Mouse (Mus musculus): ENCODE results near the gene Smtnl2.
A peak's percentile ranks its signal among the peaks of the same experiment; 100 is the strongest.
"Not testable (repeated sequence)": the region's sequence is repeated elsewhere in the genome, so short reads cannot be mapped to it uniquely, and the experiment has no call there.

Smtnl2 gene

DNA sequence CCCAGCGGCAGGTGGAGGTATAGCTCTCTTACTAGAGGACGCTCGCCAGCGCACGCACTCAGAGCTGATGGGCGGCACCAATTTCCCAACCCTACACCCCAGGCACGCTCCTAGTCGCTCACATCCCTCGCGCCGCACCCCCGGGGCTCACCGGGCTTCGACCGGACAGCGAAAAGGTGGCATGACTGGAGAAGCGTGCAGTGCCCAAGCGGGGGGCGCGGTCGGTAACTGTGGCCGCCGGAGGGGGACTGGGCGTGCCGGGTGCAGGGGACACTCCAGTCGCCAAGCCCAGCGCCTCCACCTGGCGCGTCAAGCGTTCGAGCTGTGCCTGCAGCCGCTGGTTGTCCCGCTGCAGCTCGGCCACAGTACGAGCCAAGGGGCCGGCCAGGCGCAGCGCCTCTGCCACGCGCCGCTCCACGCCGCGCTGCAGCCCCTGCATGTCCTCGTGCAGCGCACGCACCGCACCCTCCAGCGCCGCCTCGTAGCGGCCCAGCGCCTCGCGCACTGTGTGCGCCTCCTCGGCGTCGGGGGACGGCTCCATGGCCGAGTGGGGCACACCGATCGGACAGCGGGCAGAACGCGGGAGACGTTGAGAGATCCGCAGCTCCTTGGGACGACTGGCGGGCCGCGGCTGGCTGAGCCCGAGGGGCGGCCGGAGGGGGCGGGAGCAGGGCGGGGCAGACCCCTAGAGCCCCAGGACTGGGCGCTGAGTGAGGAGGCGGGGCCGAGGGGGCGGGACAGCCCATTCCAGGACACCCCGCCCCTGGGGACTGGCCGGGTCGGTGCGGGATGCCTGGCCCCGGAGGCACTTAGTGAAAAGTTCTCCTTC is at the start of gene Smtnl2:
Smtnl2 (minus strand) TSS at position 621 of the 829 bp plus-strand sequence.
- DNase-seq (ENCODE audit: low spot score), result no peak

DNA sequence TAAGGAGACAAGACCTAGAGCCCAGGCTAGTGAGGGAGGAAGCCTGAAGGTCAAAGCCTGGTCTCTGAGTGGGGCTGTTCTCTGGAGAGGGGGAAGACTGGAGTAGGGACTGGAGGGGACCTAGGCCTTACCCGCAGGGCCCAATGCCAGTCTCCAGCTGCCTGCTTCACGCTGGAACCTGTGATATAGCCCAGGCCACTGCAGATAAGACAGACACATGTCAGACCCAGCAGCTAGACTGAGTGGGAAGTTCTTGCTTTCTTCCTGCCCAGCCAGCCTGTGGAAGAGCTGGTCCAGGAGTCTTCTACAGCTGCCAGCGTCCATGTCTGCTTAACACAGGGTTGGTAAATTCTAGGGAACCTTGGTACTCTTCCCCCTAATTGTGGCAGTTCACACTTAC is 47.0 kb upstream of the Smtnl2 start:
- no peak for DNase-seq (ENCODE audit: low spot score)

DNA sequence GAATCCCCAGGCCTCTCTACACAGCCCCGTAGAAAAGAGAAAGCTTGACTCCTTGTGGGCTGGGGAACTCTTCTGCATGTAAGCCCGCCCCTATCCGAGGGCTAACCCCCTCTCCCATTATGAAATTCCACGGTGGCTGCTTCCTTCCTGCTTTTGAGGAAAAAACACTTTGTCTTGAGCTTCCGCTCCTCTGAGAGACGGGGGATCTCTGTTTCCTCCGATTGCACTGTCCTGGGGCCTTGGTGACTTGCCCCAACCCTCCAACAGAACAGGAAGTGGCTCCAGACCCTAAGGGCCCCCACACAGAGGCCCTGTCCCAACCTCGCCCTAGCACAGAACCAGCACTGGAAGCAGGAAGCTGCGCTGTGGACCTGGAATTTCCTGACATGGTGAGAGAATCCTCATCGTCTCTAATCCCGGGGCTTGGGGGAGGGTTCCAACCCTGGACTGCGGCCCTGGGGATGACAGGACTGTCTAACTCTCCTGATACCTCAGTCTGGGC is 46.5 kb upstream of the Smtnl2 start:
- DNase-seq (ENCODE audit: low spot score), result no peak

GRCm38 (mm10) chr11:72455694-72456093 is 44.2 kb upstream of the Smtnl2 start:
- no peak for DNase-seq (ENCODE audit: low spot score)

- no peak for DNase-seq (ENCODE audit: low spot score)
These were observed 41.8 kb upstream of the Smtnl2 start for GRCm38 (mm10) chr11:72453105-72453953.

GRCm38 (mm10) chr11:72452140-72452665 is 40.7 kb upstream of the Smtnl2 start:
- no peak for DNase-seq (ENCODE audit: low spot score)

GRCm38 (mm10) chr11:72447475-72447874 is 36.0 kb upstream of the Smtnl2 start:
- DNase-seq (ENCODE audit: low spot score), result no peak

DNA sequence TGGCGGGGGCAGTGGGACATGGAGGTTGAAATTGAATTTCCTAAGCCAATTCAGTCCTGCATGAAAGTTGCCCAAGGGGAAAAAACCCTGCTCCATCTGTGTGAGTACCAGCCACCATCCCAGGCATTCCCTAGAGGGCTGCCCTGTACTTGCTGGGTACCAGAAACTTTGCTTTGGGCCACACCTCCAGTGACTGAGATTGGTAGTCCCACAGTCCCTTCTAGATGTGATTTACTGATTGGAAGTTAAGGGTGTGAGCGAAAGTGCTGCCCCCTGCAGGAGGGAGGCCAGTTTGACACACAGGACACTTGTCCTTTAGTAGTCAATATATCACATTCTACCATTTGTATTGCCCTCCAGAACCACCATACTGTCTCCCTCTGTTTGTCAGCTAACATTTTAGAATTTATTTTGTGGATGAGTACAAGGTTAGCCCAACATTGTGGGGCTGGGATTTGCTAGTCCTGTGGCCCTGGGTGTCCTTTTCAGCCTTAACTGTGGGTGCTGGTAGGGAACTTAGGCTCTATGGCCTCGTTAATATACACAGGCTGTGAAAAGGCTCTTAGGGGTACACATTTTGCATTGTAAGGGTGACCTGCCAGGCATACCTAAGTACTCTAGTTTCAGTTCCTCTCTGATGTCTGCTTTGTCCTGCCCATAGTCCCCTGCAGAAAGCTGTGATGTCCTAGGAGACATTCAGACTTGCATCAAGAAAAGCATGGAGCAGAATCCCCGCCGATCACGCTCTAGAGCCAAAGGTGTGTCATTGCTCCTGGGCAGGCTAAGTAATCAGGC is 35.0 kb upstream of the Smtnl2 start:
- no peak for DNase-seq (ENCODE audit: low spot score)

GRCm38 (mm10) chr11:72440965-72441664 is 29.6 kb upstream of the Smtnl2 start, which contains the start of gene Mybbp1a:
Gene Mybbp1a, plus strand, starts transcription at chr11:72441355.
- DNase-seq (ENCODE audit: low spot score), result peak; percentile 95

GRCm38 (mm10) chr11:72440597-72440964 is 29.1 kb upstream of the Smtnl2 start:
- not testable (repeated sequence) for DNase-seq (ENCODE audit: low spot score)

GRCm38 (mm10) chr11:72438411-72438810 is 26.9 kb upstream of the Smtnl2 start:
- DNase-seq (ENCODE audit: low spot score), result no peak

GRCm38 (mm10) chr11:72436756-72437650 is 25.5 kb upstream of the Smtnl2 start:
- DNase-seq (ENCODE audit: low spot score), result no peak

DNA sequence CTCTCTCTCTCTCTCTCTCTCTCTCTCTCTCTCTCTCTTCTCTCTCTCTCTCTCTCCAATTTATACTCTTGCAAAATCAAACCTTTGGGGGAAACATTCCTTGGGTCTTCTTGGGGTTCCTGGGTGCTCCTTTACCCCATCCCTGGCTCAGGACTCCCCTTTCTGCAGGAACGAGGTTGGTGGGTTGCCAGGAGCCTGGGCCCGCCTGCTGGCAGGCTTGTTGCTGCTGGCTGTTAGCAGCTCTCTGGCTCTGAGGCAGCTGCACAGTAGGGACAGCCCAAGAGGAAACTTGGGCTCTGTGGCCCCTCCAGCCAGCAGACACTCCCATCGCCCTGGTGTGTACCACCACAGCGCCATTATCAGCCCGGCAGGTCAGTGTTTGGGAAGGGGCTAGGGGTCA is 24.8 kb upstream of the Smtnl2 start:
- no peak for DNase-seq (ENCODE audit: low spot score)

- no peak for DNase-seq (ENCODE audit: low spot score)
These were observed 24.2 kb upstream of the Smtnl2 start for GRCm38 (mm10) chr11:72435694-72436045.

DNA sequence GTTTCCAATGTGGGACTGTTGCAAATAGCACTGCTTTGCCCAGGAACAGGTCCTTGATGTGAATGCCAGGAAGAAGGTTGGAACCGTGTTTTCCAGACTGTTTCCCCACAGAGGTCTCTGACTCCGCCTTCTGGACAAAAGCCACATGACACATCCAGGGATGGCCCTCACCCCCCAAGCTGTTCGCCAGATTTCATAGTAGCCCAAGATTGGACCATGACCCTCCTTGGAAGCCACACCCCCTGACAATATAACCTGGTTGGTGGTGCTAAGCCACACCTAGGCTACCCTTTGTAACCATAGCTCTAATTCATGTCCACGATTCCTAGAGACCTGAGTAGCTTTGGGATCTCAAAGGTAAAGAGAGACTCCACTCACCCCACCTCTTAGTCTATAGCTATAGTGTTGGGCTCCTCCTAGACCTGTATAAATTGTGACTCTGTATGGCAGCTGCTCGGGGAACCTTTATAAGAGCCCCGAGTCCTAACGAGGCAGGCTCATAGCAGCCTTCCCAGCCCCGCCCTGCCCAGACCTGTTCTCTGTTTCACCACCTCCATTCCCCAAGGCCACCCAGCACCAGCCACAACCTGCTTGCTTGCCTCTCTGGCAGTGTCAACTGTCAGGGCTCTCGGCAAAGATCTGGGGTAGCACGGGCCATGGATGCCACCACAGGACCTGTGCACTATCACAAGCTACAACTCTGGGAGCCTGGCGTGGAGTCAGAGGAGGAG is 23.6 kb upstream of the Smtnl2 start, which contains the start of gene Ggt6:
Ggt6 (plus strand) TSS at position 564 of the 731 bp plus-strand sequence.
- no peak for DNase-seq (ENCODE audit: low spot score)

DNA sequence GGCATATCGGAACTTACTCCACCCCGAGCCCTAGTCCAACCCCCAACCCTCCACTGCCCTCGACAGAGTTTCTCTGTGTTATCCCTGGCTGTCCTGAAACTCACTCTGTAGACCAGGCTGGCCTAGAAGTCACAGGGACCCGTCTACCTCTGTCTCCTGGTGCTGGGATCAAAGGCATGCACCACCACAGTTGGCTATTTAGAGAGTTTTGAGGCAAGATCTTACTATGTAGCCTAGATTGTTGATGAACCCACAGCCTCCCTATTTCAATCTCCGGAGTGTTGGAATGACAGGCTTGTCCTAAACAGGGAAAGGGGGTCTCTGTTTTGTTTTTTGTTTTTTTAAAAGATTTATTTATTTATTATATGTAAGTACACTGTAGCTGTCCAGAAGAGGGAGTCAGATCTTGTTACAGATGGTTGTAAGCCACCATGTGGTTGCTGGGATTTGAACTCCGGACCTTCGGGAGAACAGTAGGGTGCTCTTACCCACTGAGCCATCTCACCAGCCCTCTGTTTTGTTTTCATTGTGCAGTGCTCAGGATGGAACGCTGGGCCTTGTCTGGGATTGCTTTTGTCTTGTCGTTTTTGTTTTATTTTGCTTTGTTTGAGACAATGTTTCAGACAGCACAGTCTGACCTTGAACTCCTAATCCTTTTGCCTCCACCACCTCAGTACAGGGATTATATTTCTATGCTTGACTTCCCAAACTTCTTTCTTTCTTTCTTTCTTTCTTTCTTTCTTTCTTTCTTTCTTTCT is 19.0 kb upstream of the Smtnl2 start:
- DNase-seq (ENCODE audit: low spot score), result not testable (repeated sequence)

- peak; percentile 80 for DNase-seq (ENCODE audit: low spot score)
These were observed 17.8 kb upstream of the Smtnl2 start for GRCm38 (mm10) chr11:72429288-72429690.

- DNase-seq (ENCODE audit: low spot score), result peak; percentile 88
These were observed 17.2 kb upstream of the Smtnl2 start for GRCm38 (mm10) chr11:72428694-72429093.

GRCm38 (mm10) chr11:72426884-72427283 is 15.4 kb upstream of the Smtnl2 start:
- DNase-seq (ENCODE audit: low spot score), result no peak
